Mouse (Mus musculus): ENCODE measurements around the gene Gm6685. TPM values are rescaled to one million over a fixed set of nuclear protein-coding genes. Genes with fewer than 3 reads are reported as not detected.

The Gm6685 gene
- polyA plus RNA-seq, 1 experiment, result 2.5 TPM

- no peaks in the 10 kb centered on the region for H3K27me3 ChIP-seq (replicated peaks; ENCODE audit: control insufficient read depth, insufficient read depth, low read length)
- no peak overlapping the region for H3K4me3 ChIP-seq (ENCODE audit: insufficient read depth, low read depth, low read length)
- H3K27ac ChIP-seq (ENCODE audit: insufficient read depth, low read depth, low read length), result no peak overlapping the region
- WGBS, result 48% methylated on average over 5 of the region's 5 CpGs
- H3K36me3 ChIP-seq (ENCODE audit: control insufficient read depth, insufficient read depth, low read length), result no peaks in the 10 kb centered on the region
- no peaks in the 10 kb centered on the region for H3K4me1 ChIP-seq (ENCODE audit: control insufficient read depth, insufficient read depth, low read length)
- no peak for TF ChIP-seq POLR2A (IDR thresholded peaks at IDR 0.05; ENCODE audit: low read depth, low read length)
- TF ChIP-seq CTCF (conservative IDR thresholded peaks at IDR 0.05; ENCODE audit: insufficient read depth, insufficient read length, low read depth, low read length), result no peak
- no peak for DNase-seq
These were observed 2.2 kb upstream of the Gm6685 start for GRCm38 (mm10) chr11:28341887-28342286.

- DNase-seq, result no peak
- no peak for TF ChIP-seq CTCF (conservative IDR thresholded peaks at IDR 0.05; ENCODE audit: insufficient read depth, insufficient read length, low read depth, low read length)
- TF ChIP-seq POLR2A (IDR thresholded peaks at IDR 0.05; ENCODE audit: low read depth, low read length), result no peak
- Histone ChIP-seq H3K36me3 (ENCODE audit: control insufficient read depth, insufficient read depth, low read length) (no peaks in the 10 kb centered on the region), H3K27ac (ENCODE audit: insufficient read depth, low read depth, low read length) (no peak overlapping the region), H3K4me1 (ENCODE audit: control insufficient read depth, insufficient read depth, low read length) (no peaks in the 10 kb centered on the region), H3K4me3 (ENCODE audit: insufficient read depth, low read depth, low read length) (no peak overlapping the region), H3K27me3 (replicated peaks; ENCODE audit: control insufficient read depth, insufficient read depth, low read length) (no peaks in the 10 kb centered on the region; the same call in 1 of the 2 replicates)
- 86% methylated on average over 1 of the region's 1 CpGs for WGBS
These were observed 11.8 kb downstream of the Gm6685 start for GRCm38 (mm10) chr11:28327878-28328277.

GRCm38 (mm10) chr11:28313396-28313795, 26.3 kb downstream of the Gm6685 start:
- H3K36me3 ChIP-seq (ENCODE audit: control insufficient read depth, insufficient read depth, low read length), result no peaks in the 10 kb centered on the region
- no peaks in the 10 kb centered on the region for H3K4me1 ChIP-seq (ENCODE audit: control insufficient read depth, insufficient read depth, low read length)
- no peak overlapping the region for H3K4me3 ChIP-seq (ENCODE audit: insufficient read depth, low read depth, low read length)
- WGBS, result 58% methylated on average over 1 of the region's 1 CpGs
- TF ChIP-seq POLR2A (IDR thresholded peaks at IDR 0.05; ENCODE audit: low read depth, low read length) (no peak), CTCF (conservative IDR thresholded peaks at IDR 0.05; ENCODE audit: insufficient read depth, insufficient read length, low read depth, low read length) (no peak)
- no peak overlapping the region for H3K27ac ChIP-seq (ENCODE audit: insufficient read depth, low read depth, low read length)
- H3K27me3 ChIP-seq (replicated peaks; ENCODE audit: control insufficient read depth, insufficient read depth, low read length), result no peaks in the 10 kb centered on the region
- no peak for DNase-seq

GRCm38 (mm10) chr11:28307723-28308122, 31.9 kb downstream of the Gm6685 start:
- WGBS, result 78% methylated on average over 1 of the region's 1 CpGs
- Histone ChIP-seq H3K27ac (ENCODE audit: insufficient read depth, low read depth, low read length) (no peak overlapping the region), H3K4me3 (ENCODE audit: insufficient read depth, low read depth, low read length) (no peak overlapping the region), H3K27me3 (replicated peaks; ENCODE audit: control insufficient read depth, insufficient read depth, low read length) (no peaks in the 10 kb centered on the region), H3K4me1 (ENCODE audit: control insufficient read depth, insufficient read depth, low read length) (no peaks in the 10 kb centered on the region), H3K36me3 (ENCODE audit: control insufficient read depth, insufficient read depth, low read length) (no peaks in the 10 kb centered on the region)
- DNase-seq, result no peak
- TF ChIP-seq POLR2A (IDR thresholded peaks at IDR 0.05; ENCODE audit: low read depth, low read length), result no peak
- TF ChIP-seq CTCF (conservative IDR thresholded peaks at IDR 0.05; ENCODE audit: insufficient read depth, insufficient read length, low read depth, low read length), result no peak

- H3K4me3 ChIP-seq (ENCODE audit: insufficient read depth, low read depth, low read length), result no peak overlapping the region
- H3K27me3 ChIP-seq (replicated peaks; ENCODE audit: control insufficient read depth, insufficient read depth, low read length), result no peaks in the 10 kb centered on the region
- no peaks in the 10 kb centered on the region for H3K4me1 ChIP-seq (ENCODE audit: control insufficient read depth, insufficient read depth, low read length)
- DNase-seq, result no peak
- no peaks in the 10 kb centered on the region for H3K36me3 ChIP-seq (ENCODE audit: control insufficient read depth, insufficient read depth, low read length)
- WGBS, result 83% methylated on average over 1 of the region's 1 CpGs
- no peak overlapping the region for H3K27ac ChIP-seq (ENCODE audit: insufficient read depth, low read depth, low read length)
- TF ChIP-seq POLR2A (IDR thresholded peaks at IDR 0.05; ENCODE audit: low read depth, low read length) (no peak), CTCF (conservative IDR thresholded peaks at IDR 0.05; ENCODE audit: insufficient read depth, insufficient read length, low read depth, low read length) (no peak)
These were observed 49.2 kb downstream of the Gm6685 start for GRCm38 (mm10) chr11:28290440-28290839.

Other genes with a start within 250 kb of the Gm6685 start
- 0.98 and 1.0 TPM in 2 replicates for gene Ccdc85a, start 244.5 kb upstream of the Gm6685 start, polyA plus RNA-seq (2012; rRNA removed)